Mouse (Mus musculus) small intestine, adult 2 months (tissue): ENCODE results near the gene Rnf214.

Experiments
- CTCF ChIP-seq: fragments of 200-500 bp; IDR thresholded peaks from 2 replicates; pipeline ENCODE4 v1.5.1; 2012; ENCODE audit warnings: low read depth, mild to moderate bottlenecking, control low read depth, inconsistent platforms, low read length, moderate library complexity, mixed read lengths; ENCODE audit not compliant: insufficient replicate concordance, insufficient read length; ENCODE audit errors: extremely low read depth
- POLR2A ChIP-seq: fragments of 200-500 bp; IDR thresholded peaks from 2 replicates; pipeline ENCODE4 v1.6.1; 2012; ENCODE audit warnings: low read depth, mild to moderate bottlenecking, control low read depth, inconsistent platforms, low read length, moderate library complexity

DNA sequence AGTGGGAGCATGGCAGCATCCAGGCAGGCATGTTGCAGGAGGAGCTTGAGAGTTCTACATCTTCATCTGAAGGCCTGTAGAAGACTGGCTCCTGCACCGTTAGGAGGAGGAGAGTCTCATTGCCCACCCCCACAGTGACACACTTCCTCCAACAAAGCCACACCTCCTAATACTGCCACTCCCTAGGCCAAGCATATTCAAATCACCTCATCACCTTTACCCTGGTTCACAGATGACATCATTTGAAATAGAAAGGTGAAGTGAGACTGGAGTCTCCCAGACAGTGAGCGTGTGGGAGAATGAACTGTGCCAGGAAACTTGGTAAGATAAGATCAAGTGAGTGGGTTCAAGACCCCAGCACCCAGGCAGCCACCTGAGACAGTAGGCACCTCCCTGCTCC, 73.2 kb downstream of the Rnf214 start:
- no peak for TF ChIP-seq CTCF
- TF ChIP-seq POLR2A: no peak
